Mouse (Mus musculus) yolk sac, embryonic 10.5 days (tissue): ENCODE measurements around the gene Gm4881.
"Not testable (repeated sequence)": the region's sequence is repeated elsewhere in the genome, so short reads cannot be mapped to it uniquely, and the experiment has no call there.

Source experiments
- DNase-seq: peaks from one replicate; pipeline ENCODE4 v3.0.0-alpha.2; 2017; ENCODE audit warnings: low spot score

Gm4881 gene

DNA sequence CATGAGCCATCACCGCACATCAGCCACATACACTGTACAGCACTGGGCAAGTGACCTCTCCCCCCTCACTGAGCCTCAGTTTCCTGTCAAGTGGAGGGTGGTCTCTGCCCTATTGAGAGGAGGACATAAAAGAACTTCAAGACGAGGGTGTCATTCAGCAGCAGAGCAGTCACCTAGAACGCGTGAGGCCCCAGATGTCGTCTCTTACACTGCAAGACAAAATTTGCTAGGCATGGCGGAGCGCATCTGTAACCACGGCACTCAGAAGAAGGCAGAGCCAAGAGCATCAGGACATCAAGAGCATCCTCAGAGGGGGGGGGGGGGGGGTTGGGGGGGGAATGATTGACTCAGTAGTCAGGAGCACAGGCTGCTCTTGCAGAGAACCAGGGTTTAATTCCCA lies 48.0 kb downstream of the Gm4881 start:
- no peak for DNase-seq

DNA sequence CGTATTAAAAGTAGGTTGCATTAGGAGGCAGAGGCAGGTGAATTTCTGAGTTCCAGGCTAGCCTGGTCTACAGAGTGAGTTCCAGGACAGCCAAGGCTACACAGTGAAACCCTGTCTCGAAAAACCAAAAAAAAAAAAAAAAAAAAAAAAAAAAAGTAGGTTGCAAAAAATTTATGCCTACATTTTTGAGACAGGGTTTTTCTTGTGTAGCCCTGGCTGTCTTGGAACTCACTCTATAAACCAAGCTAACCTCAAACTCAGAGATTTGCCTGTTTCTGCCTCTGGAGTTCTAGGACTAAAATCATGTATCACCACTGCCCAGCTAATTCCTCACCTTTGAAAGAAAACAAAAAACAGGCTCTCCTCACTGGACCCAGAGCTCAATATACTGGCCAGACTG lies 48.5 kb downstream of the Gm4881 start:
- DNase-seq, result not testable (repeated sequence)

DNA sequence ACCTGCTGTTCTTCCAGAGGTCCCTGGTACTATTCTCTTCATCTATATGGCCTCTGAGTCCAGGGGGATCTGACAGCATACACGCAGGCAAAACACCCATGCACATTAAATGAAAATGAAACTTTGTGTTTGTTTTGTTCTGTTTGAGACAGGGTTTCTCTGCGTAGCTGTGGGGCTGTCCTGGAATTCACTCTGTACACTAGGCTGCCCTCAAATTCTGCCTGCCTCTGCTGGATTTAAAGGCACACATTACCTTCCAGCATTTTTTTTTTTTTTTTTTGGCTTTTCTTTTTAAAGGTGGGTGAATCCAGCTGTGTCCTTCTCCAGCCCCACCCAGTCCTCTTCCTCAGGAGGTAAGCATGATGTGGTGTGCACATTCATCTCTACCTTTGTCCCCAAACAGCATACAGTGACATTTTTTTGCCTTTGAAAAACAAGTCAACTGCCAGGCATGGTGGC lies 52.1 kb downstream of the Gm4881 start:
- no peak for DNase-seq

DNA sequence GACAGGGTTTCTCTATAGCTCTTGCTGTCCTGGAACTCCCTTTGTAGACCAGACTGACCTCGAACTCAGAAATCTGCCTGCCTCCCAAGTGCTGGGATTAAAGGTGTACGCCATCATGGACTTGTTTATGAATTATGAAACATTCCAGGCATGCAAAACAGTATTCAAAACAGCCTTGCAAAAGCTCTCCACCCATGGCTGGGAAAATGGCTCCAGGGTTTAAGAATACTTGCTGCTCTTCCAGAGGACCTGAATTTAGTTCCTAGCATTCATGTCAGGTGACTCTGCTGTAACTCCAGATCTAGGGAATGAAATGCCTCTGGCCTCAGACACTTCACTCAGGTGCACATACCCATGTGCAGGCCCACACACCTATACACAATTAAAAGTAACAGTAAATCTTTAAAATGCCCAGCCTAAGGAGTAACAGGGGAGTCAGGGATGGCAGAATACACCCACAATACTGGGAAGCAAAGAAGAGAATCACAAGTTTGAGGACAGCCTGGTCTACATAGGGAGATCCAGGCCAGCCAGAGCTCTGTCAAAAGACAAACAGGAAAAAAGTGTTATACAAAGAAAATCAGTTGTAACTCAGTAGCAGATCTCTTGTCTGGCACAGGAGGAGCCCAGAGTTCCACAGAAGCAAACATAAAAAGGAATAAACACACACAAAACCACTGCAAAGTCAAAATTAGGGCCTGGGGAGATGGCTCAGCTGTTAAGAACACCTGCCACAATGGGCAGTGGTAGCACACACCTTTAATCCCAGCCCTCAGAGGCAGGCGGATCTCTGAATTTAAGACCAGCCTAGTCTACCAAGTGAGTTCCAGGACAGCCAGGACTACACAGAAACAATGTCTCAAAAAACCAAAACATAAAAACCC lies 52.8 kb downstream of the Gm4881 start:
- DNase-seq, result no peak

DNA sequence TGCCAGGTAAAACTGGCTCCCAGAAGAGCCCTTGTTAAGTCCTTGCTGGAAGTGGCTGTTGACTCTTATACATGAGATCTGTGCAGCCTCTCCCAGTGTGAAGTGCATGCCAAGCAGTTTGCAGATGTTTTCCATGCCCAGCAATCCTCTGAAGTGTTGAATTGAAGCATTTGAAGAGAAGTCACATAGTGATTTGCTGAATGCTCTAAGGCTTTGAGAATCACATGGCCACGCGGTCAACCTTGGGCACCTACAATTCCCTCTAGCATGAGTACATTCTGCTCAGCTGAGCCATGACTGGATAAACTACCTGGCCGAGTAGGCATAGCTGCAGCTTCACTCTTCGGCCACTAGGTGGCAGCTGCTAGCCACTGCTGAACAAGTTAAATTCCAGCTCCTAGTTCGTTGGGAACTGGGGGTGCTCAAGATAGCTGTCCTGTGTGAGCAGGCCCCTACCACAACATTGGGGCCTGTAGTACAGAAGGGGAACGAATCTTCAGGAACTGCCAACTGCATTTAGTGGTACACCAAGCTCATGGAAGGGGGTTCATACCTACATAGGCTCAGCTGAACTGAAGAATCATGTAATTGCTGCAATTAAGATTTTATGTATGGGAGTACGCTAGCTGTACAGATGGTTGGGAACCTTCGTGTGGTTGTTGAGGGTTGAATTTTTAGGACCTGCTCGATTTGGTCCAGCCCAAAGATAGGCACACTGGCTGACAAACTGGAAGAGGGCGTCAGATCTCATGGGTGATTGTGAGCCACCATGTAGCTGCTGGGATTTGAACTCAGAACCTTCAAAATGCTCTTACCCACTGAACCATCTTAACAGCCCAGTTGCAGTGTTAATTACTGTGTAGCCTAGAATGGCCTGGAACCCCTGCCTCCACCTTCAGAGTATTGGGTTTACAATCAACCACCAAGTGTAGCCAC lies 53.7 kb downstream of the Gm4881 start:
- peak; percentile 79 for DNase-seq

DNA sequence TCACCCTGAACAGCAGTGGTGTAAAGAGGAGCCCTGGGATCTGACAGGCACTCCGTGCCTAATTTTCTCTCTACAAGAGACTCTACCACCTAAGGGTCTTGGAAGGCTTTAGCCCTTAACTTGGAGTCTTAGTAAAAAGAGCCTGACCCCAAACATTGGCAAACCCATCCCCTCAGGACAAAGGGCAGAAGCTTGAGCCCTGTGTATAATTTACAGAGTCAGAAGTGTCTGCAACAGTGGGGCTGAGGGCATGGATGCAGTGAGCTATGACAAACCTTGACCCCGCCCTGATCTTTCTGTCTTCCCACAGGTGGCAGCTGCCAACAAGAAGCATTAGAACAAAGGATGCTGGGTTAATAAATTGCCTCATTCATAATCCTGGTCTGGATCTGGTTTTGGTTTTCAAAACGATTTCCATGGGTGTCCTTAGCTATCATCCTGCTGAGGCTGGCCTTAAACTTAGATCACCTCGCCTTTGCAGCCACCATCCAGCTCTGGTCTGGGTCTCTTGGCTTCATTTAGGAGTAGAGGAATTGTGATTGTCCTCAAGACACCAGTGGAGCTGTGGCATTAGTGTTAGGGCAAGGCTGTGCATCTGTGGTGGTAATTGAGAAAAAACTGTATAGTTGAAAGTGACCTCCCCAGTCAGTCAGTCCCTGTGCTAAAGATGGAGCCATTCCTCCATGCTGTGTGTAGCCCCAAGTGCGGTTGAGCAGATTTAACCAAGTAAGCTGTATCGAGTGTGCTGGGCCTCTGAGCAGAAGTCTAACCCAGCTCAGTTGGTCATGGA lies 54.7 kb downstream of the Gm4881 start:
- peak; percentile 28 for DNase-seq

DNA sequence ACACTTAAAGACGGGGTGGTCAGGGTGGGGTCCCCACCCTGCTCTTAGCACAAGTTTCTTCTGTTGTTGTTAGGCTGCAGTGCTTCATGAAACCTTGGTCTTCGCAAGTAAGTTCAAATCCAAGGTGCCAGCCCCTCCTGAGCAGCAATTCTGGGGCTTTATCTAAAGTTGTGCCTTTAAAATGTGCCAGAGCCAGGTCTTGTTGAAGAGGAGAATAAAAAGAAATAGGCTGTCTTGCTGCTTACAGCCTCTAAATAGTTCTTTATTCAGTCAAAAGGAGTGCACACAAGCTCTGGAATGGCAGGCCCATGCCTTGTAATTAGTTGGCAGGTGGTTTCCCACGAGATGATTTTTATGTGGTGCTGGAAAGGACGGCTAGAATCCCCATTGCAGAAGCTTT lies 57.2 kb downstream of the Gm4881 start:
- no peak for DNase-seq

DNA sequence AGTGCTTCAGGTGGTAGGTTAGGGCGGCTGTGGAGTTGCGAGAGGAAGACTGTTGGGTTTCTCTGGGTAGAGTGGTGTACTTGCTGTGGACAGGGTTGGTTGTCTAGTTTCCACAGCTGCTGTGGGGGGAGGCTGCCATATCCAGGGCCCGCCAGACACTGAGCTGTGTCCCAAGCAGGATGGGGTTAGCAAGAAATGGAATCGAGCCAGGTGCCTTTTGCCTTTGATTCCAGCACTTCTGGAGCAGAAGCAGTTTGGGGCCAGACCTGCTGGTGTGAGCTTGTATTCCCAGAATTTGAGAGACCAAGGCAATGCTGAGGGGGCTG lies 58.0 kb downstream of the Gm4881 start:
- DNase-seq, result no peak

DNA sequence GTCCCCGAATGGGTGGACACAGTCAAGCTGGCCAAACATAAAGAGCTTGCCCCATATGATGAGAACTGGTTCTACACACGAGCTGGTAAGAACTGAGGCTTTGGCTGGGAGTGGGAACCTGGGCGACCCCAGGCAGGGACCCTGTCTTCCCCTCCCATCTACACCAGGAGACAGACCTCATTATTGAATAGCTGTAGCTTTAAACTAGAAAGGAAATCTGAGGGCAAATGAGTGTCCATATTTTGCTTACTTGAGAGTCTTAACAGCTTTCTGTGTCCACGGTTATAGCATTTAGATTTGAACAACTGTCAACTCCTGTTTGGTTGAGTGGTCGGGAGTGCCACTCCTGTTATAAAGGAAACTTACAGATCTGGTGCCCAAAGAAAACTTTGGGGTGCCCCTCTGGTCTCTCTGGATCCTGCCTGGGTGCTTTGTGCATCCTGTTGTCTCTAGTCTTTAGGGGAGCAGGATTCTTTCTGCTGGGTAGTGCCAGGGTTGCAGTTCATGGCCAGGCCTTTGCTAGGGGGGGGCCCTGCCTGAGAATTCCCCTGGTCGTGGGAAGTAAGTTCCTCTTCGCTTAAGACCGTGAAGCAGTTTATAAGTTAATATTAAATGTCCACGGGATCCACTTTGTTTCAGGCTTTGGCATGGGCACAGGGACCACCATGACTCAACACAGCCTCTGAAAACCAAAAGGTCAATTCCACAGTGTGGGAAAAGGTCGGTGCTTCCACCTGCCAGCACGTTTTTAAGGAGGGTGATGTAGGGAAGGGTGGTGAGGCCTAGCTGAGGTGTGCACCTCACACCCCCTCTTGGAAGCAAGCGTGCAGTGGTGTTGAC lies 58.6 kb downstream of the Gm4881 start:
- no peak for DNase-seq

DNA sequence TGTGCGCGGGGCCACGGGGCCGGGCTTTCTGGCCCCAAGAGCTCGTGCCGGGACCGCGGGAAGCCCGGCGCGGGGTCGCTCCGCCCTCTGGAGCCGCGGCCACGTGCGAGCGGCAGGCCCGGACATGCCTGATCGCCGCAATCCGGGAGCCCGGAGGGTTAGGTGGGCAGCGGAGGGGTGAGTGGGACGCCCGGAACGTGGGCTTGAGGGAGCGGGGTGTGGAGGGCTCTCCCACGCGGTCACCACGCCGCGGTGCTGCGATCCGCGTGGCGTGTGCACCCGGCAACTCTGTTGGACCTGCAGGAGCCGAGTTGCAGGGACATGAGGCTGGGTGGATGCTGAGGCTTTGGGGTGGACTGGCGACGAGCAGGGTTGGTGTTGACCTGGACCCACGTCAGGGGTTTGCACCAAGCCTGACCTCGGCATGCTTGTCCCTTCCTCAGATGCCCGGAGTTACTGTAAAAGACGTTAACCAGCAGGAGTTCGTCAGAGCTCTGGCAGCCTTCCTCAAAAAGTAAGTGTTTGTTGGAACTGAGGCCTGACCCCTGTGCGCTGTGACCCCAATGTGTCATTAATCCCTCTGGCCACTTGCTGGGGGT lies 59.5 kb downstream of the Gm4881 start:
- DNase-seq, result no peak

DNA sequence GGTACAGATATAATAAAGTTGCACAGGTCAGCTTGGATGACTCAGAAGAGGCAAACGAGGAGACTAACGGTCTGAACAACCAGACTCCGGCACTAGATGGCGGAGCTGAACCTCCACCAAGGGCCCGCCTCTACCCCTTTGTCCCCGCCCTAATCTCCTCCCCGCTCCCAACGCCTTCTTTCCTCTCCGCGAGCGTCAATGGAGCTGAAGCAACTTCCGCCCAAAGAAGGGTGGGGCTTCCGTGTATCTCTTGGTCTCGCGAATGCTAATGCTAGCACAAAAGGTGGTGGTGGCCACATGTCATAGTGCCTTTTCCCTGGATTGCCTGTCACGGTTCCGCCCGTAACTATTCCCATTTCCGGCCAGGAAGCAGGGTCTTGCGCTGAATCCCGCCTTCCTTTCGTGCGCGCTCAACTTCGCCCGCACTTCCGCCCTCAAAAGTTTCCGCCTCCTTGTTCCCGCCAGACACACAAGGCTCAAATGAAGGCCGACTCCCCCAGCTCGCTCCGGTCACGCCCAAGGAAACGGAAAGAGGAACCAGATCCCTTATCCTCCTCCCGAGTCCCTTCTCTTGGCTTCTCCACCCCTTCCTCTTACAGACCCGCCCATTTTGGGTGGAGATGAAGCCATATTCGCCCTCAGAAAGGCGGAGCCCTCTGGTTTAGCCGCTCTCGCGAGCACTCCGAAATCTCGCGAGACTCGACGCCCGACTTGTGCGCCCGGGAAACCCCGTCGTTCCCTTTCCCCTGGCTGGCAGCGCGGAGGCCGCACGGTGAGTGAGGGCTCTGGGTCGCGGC lies 60.2 kb downstream of the Gm4881 start, which contains the start of gene Rps19:
Gene Rps19 (plus strand): TSS at position 476 of the 797 bp plus-strand sequence.
- DNase-seq, result peak; percentile 99

DNA sequence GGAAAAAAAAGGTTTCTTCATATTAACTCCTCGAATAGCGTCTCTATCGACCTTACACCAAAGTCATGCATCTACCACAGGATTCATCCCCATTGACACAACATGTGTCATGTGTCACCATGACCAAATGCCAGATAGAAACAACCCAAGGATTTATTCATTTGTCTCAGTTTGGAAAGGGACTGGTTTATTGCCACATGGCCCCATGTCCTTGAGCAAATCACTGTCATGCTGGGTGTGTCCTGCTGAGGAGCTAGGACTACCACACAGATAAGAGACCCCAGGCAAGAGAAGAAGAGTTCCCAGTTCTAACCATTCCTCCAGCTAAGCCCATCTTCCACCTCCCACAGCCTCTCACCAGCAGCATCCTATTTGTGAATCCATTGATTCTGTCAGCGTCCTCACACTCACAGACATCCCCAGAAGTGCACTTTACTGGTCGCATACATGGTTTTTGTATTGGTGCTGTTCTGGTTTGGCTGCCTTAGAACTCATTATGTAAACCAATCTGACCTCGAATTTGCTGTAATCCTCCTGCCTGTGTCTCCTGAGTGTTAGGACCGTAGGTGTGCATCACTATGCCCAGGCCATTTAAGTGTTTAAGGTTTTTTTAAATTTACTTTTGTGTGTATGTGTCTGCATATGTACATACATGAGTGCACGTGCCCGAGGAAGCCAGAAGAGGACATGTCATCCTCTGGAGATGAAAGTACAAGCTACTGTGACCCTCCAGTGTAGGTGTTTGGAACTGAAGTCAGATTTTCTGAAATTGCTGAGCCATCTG lies 61.7 kb downstream of the Gm4881 start:
- no peak for DNase-seq

DNA sequence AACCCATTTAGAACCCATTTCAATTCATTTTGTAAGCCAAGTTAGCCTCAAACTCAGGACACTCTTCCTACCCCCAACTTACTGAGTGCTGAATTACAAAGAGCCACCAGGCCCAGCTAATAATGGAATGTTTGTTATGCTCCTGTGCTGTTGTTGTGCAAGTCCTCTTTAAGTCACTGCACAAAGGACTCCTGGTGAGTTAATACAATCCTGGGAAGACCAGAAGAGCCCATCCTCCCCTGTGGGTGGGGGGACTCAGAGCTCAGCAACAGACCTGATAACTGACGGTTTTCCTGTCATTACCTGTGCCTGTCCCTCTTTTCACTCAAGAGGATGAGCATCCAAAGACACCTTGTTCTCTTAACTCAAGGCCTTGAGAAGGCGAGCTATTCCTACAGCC lies 64.7 kb downstream of the Gm4881 start:
- no peak for DNase-seq

DNA sequence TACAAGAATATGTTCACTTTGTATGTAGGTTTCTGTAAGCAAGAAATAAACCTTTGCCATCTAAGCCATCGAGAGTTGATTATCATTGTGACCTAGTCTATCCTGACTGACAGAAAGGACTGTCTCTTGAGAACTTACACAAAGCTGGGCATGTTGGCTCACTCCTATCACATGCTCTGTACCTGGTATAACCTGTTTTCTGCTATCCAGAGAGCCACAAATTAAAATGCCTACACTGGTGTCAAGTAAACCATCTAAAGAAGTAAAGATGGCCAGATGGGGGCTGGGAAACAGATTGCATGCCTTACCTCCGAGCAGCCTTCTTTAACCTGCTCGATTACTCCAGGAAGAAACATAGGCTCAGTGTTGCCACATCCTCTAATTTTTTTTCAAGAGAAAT lies 66.7 kb downstream of the Gm4881 start:
- DNase-seq, result no peak
